Mouse (Mus musculus) embryonic fibroblast, embryonic 13.5 days (primary cell): ENCODE measurements around the gene Foxn3.

Experiments
- CTCF ChIP-seq: IDR thresholded peaks from 2 replicates; pipeline ENCODE4 v1.5.1; 2011; ENCODE audit warnings: mild to moderate bottlenecking, control low read depth, low read length, moderate library complexity, borderline replicate concordance; ENCODE audit not compliant: insufficient read depth
- POLR2A ChIP-seq: IDR thresholded peaks from 2 replicates; pipeline ENCODE4 v1.6.1; 2011; ENCODE audit warnings: low read depth, mild to moderate bottlenecking, control low read depth, low read length, moderate library complexity

- TF ChIP-seq POLR2A (no peak), CTCF (no peak)
These were observed 31.0 kb downstream of the Foxn3 start for GRCm38 (mm10) chr12:99532342-99532741.
